Mouse (Mus musculus) E14TG2a.4 (cell line): ENCODE measurements around the gene Cdc73.
A peak's percentile ranks its signal among the peaks of the same experiment; 100 is the strongest.

ENCODE experiments used
- CTCF ChIP-seq: conservative IDR thresholded peaks from 2 replicates; pipeline ENCODE4 v1.5.1; 2014; ENCODE audit warnings: low read length
- NANOG ChIP-seq: IDR thresholded peaks from 2 replicates; pipeline ENCODE4 v1.6.1; 2014; ENCODE audit warnings: borderline replicate concordance, low read length, mixed read lengths
- POU5F1 ChIP-seq: IDR thresholded peaks from 2 replicates; pipeline ENCODE4 v1.6.1; 2014; ENCODE audit warnings: low read length, borderline replicate concordance

DNA sequence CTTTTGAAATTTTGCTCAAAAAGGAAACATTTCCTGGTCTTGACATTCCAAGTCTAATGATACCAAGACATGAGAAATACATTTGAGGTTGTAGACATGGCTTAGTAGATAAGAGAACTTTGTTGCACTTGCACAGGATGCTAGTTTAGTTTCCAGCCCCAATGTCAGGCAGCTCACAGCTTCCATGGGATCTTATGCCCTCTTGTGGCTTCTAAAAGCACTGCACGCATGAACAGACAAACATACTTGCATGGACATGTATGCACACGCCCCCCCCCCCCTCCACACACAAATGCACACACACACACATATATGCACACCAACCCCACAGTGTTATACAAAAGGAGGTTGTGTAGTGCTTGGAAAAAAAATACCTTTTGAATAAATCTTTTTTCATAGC is 28.2 kb upstream of the Cdc73 start:
- TF ChIP-seq CTCF (peak; percentile 71), NANOG (no peak), POU5F1 (no peak)
